Mouse (Mus musculus): ENCODE measurements around the gene Cep68. TPM values are rescaled to one million over a fixed set of nuclear protein-coding genes. Genes with fewer than 3 reads are reported as not detected.

The Cep68 gene
- total RNA-seq, 2 experiments from 2014 or later, result 31.3 to 31.7 TPM

DNA sequence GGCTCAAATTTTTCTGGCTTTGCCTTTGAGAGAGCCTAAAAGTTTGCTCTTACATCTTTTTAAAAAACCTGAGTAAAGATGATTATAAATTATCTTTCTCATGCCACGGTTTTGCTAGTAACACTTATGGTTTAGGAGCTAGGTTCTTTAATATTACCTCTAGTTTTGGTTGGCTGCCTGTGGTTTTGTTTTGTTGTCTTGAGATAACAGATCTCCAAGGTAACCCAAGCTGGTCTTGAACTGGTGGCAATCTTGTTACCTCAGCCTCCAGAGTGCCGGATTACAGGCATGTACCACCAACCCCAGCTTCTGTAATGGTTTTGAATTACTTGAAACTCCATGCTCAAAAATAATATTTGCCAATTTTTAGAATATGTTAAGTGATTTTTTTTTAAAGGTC, 37.4 kb downstream of the Cep68 start:
- intact Hi-C loops (cut with DNase I), result no loop called here
- no peak for DNase-seq (ENCODE audit: low spot score in 2 of 2)

DNA sequence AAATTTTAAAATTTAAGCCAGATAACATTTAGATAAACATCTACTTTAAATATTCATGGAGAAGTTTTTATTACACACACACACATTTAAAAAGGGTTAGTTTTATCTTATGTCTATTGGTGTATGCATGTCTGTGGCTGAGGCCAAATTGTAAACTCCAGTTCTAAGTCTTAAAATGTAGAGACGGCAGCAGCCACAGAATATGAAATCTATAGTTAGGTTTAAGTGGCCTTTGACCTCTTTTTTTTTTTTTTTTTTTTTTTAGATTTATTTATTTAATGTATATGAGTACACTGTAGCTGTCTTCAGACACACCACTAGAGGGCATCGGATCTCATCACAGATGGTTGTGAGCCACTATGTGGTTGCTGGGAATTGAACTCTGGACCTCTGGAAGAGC, 41.6 kb downstream of the Cep68 start:
- DNase-seq (ENCODE audit: low spot score in 2 of 2), result no peak
- intact Hi-C loops (cut with DNase I), result loop anchor here (10.0 kb wide), 1 partner anchor 283 kb away; the partner anchor contains the start of gene Spred2

DNA sequence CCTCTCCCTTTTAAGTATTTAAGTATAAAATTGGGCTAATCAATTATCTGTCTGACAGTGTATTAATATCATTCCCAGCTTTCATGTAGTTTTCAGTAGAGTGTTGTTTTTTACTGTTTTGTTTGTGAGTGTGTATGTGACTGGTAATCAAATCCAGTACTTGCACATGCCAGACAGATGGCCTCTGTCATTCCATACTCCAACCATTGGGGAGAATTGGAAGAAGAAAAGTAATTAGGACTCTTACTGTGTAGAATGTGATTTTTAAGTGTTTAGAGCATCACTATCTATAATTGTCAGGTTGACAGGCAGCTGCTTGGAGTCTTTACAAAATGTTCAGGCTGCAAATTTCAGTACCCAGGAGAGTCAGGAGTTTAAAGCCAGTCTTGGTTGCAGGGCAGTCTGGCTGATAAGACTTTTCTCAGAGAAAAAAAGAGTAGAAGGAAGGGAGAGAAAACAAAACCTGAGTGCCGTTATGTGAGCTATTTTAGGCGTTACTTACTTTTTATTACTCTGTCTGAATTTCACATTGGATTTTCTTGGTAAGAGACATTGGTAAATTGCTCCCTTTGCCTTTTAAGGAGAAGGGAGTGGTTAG, 42.5 kb downstream of the Cep68 start:
- no peak for DNase-seq (ENCODE audit: low spot score in 2 of 2)
- intact Hi-C loops (cut with DNase I), result loop anchor here (10.0 kb wide), 1 partner anchor 282 kb away; the partner anchor contains the start of gene Spred2

DNA sequence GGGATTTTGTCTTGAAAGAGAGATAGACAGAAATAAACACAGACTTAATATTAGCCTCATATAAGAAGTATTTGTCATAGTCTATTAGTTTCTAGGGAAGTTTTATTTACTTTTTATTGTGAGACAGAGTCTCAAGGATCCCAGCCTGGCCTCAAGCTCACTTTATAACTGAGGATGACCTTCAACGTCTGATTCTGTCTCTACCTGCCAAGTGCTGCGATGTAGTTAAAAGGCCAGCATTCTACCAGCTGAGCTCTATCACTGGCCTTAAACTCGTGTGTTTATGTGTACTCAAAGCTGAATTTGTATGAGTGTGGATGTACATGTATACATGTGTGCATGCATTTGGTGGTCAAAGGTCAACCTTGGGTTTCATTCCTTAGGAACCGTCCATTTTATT, 43.7 kb downstream of the Cep68 start:
- DNase-seq (ENCODE audit: low spot score in 2 of 2), result no peak
- intact Hi-C loops (cut with DNase I), result loop anchor here (10.0 kb wide), 1 partner anchor 281 kb away; the partner anchor contains the start of gene Spred2

DNA sequence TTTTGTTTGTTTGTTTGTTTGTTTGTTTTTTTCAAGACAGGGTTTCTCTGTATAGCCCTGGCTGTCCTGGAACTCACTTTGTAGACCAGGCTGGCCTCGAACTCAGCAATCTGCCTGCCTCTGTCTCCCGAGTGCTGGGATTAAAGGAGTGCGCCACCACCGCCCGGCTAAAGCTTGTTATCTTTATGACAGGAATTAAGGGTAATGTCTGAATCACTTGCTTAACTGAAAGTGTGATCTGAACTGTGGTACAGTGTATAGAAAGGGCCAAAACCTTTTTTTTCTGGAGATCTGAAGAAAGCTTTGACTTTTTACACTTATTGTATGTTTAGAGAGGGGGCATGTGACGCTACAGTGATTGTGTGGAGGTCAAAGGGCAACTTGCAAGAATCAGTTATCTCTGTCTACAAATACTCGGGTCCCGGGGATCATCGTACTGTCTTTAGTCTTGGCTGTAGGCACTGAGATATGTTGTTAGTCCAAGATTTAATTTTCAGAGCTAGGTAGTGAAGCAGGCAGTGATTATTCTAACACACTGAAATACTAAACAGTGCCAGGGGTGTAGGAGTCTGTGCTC, 44.3 kb downstream of the Cep68 start:
- no peak for DNase-seq (ENCODE audit: low spot score in 2 of 2)
- intact Hi-C loops (cut with DNase I), result loop anchor here (5.0 to 10.0 kb wide), 2 partner anchors 73 to 280 kb away; partner anchors contain the start of gene Spred2

DNA sequence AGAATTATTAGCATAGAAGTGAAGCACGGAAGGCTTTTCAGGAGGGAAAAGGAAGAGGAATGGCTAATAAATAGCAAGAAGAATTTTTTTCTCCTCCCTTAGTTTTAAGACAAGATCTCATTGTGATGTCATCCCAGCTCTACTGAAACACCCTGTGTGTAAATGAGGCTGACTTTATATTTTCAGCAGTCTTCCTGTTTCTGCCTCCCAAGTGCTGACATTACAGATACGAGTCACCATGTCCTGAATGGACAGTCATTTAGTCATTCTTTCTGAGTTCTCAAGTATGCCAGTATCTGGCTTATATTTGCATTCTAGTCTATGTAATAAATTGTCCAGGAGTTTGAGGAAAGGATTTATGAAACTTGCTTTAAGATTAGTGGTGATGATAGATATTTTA, 44.9 kb downstream of the Cep68 start:
- intact Hi-C loops (cut with DNase I), result loop anchor here (5.0 to 10.0 kb wide), 2 partner anchors 72 to 280 kb away; partner anchors contain the start of gene Spred2
- DNase-seq (ENCODE audit: low spot score in 2 of 2), result no peak

DNA sequence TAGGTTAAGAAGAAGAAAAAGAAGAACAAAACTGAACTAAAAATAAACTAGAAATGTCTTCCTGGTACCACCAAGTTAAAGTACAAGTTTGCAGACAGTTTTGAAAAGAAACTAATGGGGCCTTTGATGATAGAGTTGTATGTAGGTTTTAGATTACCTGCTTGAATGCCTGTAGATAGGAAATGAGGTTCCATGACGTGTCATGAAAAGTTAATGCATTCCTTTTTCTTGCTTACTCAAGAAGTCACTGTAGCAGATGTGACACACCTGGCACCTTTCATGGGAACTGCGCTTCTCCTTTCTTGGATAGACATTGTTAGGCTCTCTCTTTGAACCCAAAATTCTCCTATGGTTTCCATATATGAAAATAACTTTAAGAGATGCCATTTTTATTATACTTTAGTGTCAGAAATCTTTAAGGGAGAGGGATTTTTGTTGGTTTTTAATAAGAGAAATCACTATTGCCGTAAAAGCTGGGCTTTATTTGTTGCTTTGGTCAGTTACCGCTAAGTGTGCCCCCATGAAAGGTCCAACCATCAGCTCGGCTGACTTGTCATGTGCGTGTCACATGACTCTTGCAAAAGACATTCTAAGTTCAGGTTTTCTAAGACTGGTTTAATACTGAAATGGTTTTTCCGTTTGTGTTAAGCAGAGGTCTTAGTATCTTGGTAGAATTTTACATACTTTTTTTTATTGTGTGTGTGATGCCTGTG, 46.8 kb downstream of the Cep68 start:
- intact Hi-C loops (cut with DNase I), result loop anchor here (5.0 to 10.0 kb wide), 2 partner anchors 70 to 278 kb away; partner anchors contain the start of gene Spred2
- DNase-seq (ENCODE audit: low spot score in 2 of 2), result no peak

DNA sequence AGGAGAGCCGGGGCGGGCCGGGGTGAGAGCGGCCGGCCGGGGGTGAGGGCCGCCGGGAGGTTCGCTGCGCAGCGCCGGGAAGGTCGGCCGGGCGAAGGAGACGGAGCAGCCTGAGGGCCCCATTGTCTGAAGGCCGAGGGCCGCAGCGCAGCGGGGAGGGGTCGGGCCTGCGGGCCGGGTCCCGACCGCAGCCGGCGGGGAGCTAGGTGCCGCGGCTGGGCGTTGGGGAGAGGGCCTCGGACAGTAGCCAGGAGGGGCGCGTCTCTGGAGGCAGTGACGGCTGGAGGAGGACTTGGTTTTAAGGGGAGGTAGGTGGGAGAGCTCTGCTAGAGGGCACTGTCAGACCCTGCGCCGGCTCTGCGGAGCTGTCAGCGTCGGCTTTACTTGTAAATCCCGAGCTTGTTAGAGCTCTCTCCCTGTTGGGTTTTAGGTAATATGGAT, 47.5 kb downstream of the Cep68 start:
- intact Hi-C loops (cut with DNase I), result loop anchor here (5.0 to 10.0 kb wide), 2 partner anchors 69 to 277 kb away; partner anchors contain the start of gene Spred2
- DNase-seq (ENCODE audit: low spot score in 2 of 2), result peak; percentile 37 to 39

DNA sequence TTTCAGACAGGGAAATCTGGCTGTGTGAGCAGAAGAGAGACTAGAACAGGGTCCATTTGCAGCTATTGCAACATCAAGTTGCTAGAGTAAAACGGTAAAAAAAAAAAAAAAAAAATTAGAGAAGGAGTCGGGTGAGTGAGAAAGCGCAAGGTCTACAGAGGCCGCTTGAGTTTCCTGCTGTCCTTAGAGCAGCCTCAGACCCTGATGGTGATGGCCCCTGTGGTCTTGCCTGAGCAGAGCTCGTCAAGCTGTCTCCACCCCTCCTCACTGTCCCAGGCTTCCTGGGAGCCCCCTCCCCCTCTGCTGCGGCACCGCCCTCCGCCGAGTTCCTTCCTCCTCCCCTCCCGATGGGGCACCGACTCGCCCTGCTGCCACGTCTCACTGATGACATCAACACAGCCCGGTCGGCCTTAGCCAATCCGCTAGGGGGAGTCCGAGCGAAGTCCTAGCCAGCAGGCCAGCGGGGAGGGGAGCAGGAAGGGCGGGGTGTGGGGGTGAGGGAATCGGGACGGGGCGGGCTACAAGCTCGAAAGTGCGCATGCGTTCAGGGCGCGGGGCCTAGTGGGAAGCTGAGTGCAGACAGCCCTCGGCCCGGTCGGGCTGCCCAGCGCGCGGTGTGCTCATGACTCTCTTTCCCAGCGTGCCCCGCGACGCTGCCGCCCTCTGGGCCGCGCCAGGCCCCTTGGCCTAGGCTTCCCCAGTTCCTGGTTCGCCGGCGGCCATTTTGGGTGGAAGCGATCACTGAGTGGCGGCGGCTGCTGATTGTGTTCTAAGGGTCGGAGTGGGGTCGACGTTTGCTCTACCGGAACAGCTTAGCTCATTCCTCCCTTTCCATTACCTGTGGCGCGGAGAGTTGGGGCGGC, 48.3 kb downstream of the Cep68 start, which contains the start of gene Rab1a:
Gene Rab1a (plus strand): TSS at position 720 of the 863 bp plus-strand sequence.
- intact Hi-C loops (cut with DNase I), result loop anchor here (5.0 to 10.0 kb wide), 2 partner anchors 69 to 276 kb away; partner anchors contain the start of gene Spred2
- DNase-seq (ENCODE audit: low spot score in 2 of 2), result peak; percentile 100

DNA sequence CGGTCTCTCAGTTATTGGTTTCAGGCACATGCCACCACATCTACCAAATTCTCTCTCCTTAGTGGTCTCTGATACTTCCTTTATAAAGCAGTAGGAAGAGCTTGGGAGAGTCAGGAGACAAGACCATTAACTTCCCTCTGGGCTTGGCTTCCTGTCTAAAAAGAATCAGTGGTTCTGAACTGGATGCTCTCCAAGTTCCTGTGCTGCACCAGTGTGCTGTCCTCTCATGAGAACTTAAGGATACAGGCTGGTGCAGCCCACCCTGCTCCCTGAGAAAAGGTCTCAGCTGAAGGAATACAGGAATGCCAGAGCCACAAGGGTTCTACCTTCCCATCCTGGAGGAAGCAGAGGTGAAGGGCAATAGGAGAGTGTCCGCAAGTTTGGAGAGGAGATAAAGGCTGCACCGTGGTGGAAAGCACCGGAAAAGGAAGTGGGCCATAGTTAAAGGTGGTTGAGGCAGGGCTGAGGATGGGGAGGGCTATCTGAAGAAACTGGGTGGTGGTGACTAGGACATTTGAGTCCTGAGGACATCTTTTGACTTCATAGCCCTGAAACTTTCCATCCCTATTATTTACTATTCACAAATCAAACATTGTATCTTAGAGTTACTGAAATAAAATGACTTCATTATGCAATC, 56.0 kb downstream of the Cep68 start:
- intact Hi-C loops (cut with DNase I), result no loop called here
- DNase-seq (ENCODE audit: low spot score in 2 of 2), result no peak

DNA sequence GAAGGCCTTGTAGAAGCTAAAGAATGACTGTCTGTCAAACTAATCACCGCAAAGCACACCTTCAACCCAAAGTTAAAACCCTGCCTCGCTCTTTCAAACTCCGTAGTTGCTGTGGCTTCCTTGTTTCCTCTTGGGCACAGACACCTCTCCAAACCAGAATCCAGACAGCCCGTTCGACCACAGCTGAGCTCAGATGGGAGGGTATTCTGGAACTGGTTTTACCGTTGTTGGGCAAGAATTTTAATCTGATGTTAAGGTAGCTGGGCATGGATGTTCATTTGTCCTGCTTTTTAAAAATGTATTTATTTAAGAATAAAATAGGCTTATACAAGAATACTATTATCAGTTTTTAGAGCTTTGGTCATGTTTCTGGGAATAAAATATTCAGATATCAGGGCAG, 62.0 kb downstream of the Cep68 start:
- intact Hi-C loops (cut with DNase I), result no loop called here
- no peak for DNase-seq (ENCODE audit: low spot score in 2 of 2)

Other genes with a start within 250 kb of the Cep68 start
- gene Actr2, start 136.5 kb downstream of the Cep68 start, total RNA-seq (2021), result 100 to 1,000 TPM; 293 to 298 TPM
- 100 to 1,000 TPM; 204 to 206 TPM for gene Rab1a, start 48.0 kb downstream of the Cep68 start, total RNA-seq (2021)
- 10 to 100 TPM; 46.4 to 49.0 TPM for gene Slc1a4, start 83.3 kb upstream of the Cep68 start, total RNA-seq (2021)